In the genomic region with DNA sequence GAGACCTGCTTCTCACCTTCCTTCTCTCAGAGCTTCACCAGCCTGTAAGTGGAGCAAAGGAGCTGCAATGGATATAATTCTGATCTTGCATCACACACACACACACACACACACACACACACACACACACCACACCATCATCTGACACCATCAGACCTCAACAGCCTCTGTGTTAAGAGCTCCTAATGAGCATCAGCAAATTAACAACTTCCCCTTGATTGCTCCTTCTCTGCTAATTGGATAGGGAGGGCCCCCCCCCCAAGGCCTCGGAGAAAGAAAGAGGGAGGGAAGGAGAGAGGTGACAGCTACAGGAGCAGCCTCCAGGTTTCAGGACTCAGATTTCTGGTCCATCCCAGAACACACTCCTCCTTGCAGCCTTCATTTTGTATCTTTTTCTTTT, we compare ENCODE assay signal across 14 mouse cellular contexts. TPM values are rescaled to one million over a fixed set of nuclear protein-coding genes. Genes with fewer than 3 reads are reported as not detected.
DNase-seq lines count a peak whose midpoint lies in the region; ATAC-seq lines count a peak whose summit lies in the region.
"Had no signal": no experiment of that assay in that cellular context is flagged by ENCODE, and none has a peak within 500 bp of the region (broad histone marks: within the 10 kb centered on the region; RNA-seq: fewer than 3 reads in every experiment).

No protein-coding gene starts in this region.

- 0% methylated on average over 1 of the region's 1 CpGs for WGBS in embryonic facial prominence, embryonic 12.5 days
- 7% methylated on average over 1 of the region's 1 CpGs for WGBS in embryonic facial prominence, embryonic 10.5 days
- 0% methylated on average over 1 of the region's 1 CpGs for WGBS in forebrain, embryonic 10.5 days
- WGBS in hindbrain, embryonic 13.5 days = 0% methylated on average over 1 of the region's 1 CpGs
- 6% methylated on average over 1 of the region's 1 CpGs for WGBS in midbrain, embryonic 16.5 days

- peaks cover 15% of the 10 kb centered on the region for H3K4me1 ChIP-seq in embryonic facial prominence, embryonic 12.5 days
- H3K4me1 ChIP-seq in embryonic facial prominence, embryonic 10.5 days = peaks cover 57% of the 10 kb centered on the region
- H3K4me1 ChIP-seq in forebrain, embryonic 10.5 days = peaks cover 52% of the 10 kb centered on the region
- peaks cover 79% of the 10 kb centered on the region for H3K4me1 ChIP-seq in hindbrain, embryonic 13.5 days (replicated peaks)
- H3K4me1 ChIP-seq in midbrain, embryonic 16.5 days (ENCODE audit: control insufficient read depth, insufficient read depth, low read length) = peaks cover 53% of the 10 kb centered on the region

- H3K36me3 ChIP-seq in embryonic facial prominence, embryonic 12.5 days = no peaks in the 10 kb centered on the region
- no peaks in the 10 kb centered on the region for H3K36me3 ChIP-seq in embryonic facial prominence, embryonic 10.5 days (replicated peaks)
- no peaks in the 10 kb centered on the region for H3K36me3 ChIP-seq in forebrain, embryonic 10.5 days (replicated peaks)
- peaks cover 13% of the 10 kb centered on the region; the same call in 1 of the 2 replicates for H3K36me3 ChIP-seq in hindbrain, embryonic 13.5 days
- no peaks in the 10 kb centered on the region for H3K36me3 ChIP-seq in midbrain, embryonic 16.5 days (ENCODE audit: control insufficient read depth, insufficient read depth, low read length)
- H3K36me3 ChIP-seq: heart, embryonic 12.5 days; lung, embryonic 15.5 days; stomach, embryonic 15.5 days had no signal

- peaks cover 73% of the 10 kb centered on the region for H3K27me3 ChIP-seq in embryonic facial prominence, embryonic 12.5 days
- H3K27me3 ChIP-seq in embryonic facial prominence, embryonic 10.5 days (replicated peaks; ENCODE audit: low read depth, poor library complexity, severe bottlenecking) = peaks cover 93% of the 10 kb centered on the region
- peaks cover 96% of the 10 kb centered on the region for H3K27me3 ChIP-seq in forebrain, embryonic 10.5 days (ENCODE audit: poor library complexity, severe bottlenecking)
- H3K27me3 ChIP-seq in hindbrain, embryonic 13.5 days = 0 out of 2 replicates have a peak, but pooled peaks cover 5% of the 10 kb centered on the region
- no peaks in the 10 kb centered on the region for H3K27me3 ChIP-seq in midbrain, embryonic 16.5 days (ENCODE audit: control insufficient read depth, insufficient read depth, low read depth, low read length)

- no peak for ATAC-seq in embryonic facial prominence, embryonic 12.5 days (ENCODE audit: insufficient number of reproducible peaks, insufficient read depth, low FRiP score, low TSS enrichment)
- ATAC-seq in hindbrain, embryonic 13.5 days (ENCODE audit: low FRiP score) = no peak
- no peak for ATAC-seq in midbrain, embryonic 16.5 days
- ATAC-seq: intestine, postnatal 0 days had no signal

- no peaks in the 10 kb centered on the region for H3K9me3 ChIP-seq in embryonic facial prominence, embryonic 12.5 days
- H3K9me3 ChIP-seq in embryonic facial prominence, embryonic 10.5 days = no peaks in the 10 kb centered on the region
- H3K9me3 ChIP-seq in forebrain, embryonic 10.5 days = no peaks in the 10 kb centered on the region; the same call in 1 of the 2 replicates
- no peaks in the 10 kb centered on the region for H3K9me3 ChIP-seq in hindbrain, embryonic 13.5 days
- no peaks in the 10 kb centered on the region for H3K9me3 ChIP-seq in midbrain, embryonic 16.5 days (replicated peaks; ENCODE audit: control insufficient read depth, low read length, poor library complexity, severe bottlenecking)
- H3K9me3 ChIP-seq: heart, embryonic 12.5 days; lung, embryonic 15.5 days; stomach, embryonic 15.5 days had no signal

- no peak overlapping the region for H3K27ac ChIP-seq in embryonic facial prominence, embryonic 12.5 days
- H3K27ac ChIP-seq in embryonic facial prominence, embryonic 10.5 days (replicated peaks) = no peak overlapping the region
- no peak overlapping the region for H3K27ac ChIP-seq in forebrain, embryonic 10.5 days
- H3K27ac ChIP-seq in hindbrain, embryonic 13.5 days = peak overlapping the region; percentile 96
- H3K27ac ChIP-seq in midbrain, embryonic 16.5 days (ENCODE audit: low read length) = peak overlapping the region; percentile 94
- H3K27ac ChIP-seq: lung, embryonic 15.5 days; stomach, embryonic 15.5 days had no signal

- H3K4me3 ChIP-seq in embryonic facial prominence, embryonic 12.5 days = peak overlapping the region; percentile 59; the same call in 1 of the 2 replicates
- no peak overlapping the region for H3K4me3 ChIP-seq in embryonic facial prominence, embryonic 10.5 days
- peak overlapping the region; percentile 75; the same call in 1 of the 2 replicates for H3K4me3 ChIP-seq in forebrain, embryonic 10.5 days
- peak overlapping the region; percentile 78 for H3K4me3 ChIP-seq in hindbrain, embryonic 13.5 days
- H3K4me3 ChIP-seq in midbrain, embryonic 16.5 days (ENCODE audit: low read depth, low read length) = no peak overlapping the region

- H3K4me2 ChIP-seq in embryonic facial prominence, embryonic 12.5 days (replicated peaks) = no peak overlapping the region
- H3K4me2 ChIP-seq in hindbrain, embryonic 13.5 days = peak overlapping the region; percentile 68
- H3K4me2 ChIP-seq in midbrain, embryonic 16.5 days (ENCODE audit: low read length) = peak overlapping the region; percentile 84

- no peak overlapping the region for H3K9ac ChIP-seq in embryonic facial prominence, embryonic 12.5 days
- peak overlapping the region; percentile 96 for H3K9ac ChIP-seq in hindbrain, embryonic 13.5 days
- no peak overlapping the region for H3K9ac ChIP-seq in midbrain, embryonic 16.5 days (ENCODE audit: low read depth, low read length)

- no peak for DNase-seq in embryonic facial prominence, embryonic 10.5 days (ENCODE audit: low spot score)
- no peak for DNase-seq in forebrain, embryonic 10.5 days (ENCODE audit: extremely low spot score, low spot score)
- no peak for DNase-seq in frontal cortex, adult 2 months (ENCODE audit: extremely low spot score in 1 of 2, low spot score in 1 of 2)
- DNase-seq in spleen, postnatal 14 days (ENCODE audit: low spot score in 2 of 2) = no peak
- no peak for DNase-seq in left cerebral cortex, adult 11 months (ENCODE audit: low spot score)

RNA-seq across cellular contexts. Expression of a gene that starts 0.8 kb away (rescaled TPM):
- 6.2 and 6.7 TPM in 2 replicates for polyA plus RNA-seq in embryonic facial prominence, embryonic 12.5 days (2016; fragmentation: Nextera tagmentation; extraction: Ambion mirVana)
- 3.2 and 4.9 TPM in 2 replicates for polyA plus RNA-seq in embryonic facial prominence, embryonic 10.5 days (2016; fragmentation: Nextera tagmentation; extraction: Ambion mirVana)
- polyA plus RNA-seq in forebrain, embryonic 10.5 days (2016; fragmentation: Nextera tagmentation; extraction: Ambion mirVana) = 2.2 and 2.4 TPM in 2 replicates
- polyA plus RNA-seq in hindbrain, embryonic 13.5 days (2015; fragmentation: Nextera tagmentation; extraction: Ambion mirVana) = 58.3 and 63.0 TPM in 2 replicates
- 47.9 and 53.9 TPM in 2 replicates for polyA plus RNA-seq in midbrain, embryonic 16.5 days (2015; fragmentation: Nextera tagmentation; extraction: Ambion mirVana)
- polyA plus RNA-seq in frontal cortex, adult 2 months (2012; rRNA removed) = 78.1 and 80.7 TPM in 2 replicates

RNA-seq across cellular contexts. Expression of a gene that starts 17.9 kb away (rescaled TPM):
- polyA plus RNA-seq in embryonic facial prominence, embryonic 12.5 days (2016; fragmentation: Nextera tagmentation; extraction: Ambion mirVana) = 136 and 149 TPM in 2 replicates
- polyA plus RNA-seq in embryonic facial prominence, embryonic 10.5 days (2016; fragmentation: Nextera tagmentation; extraction: Ambion mirVana) = 146 TPM in 2 replicates
- polyA plus RNA-seq in forebrain, embryonic 10.5 days (2016; fragmentation: Nextera tagmentation; extraction: Ambion mirVana) = 193 and 201 TPM in 2 replicates
- polyA plus RNA-seq in hindbrain, embryonic 13.5 days (2015; fragmentation: Nextera tagmentation; extraction: Ambion mirVana) = 97.6 and 102 TPM in 2 replicates
- 39.0 and 48.9 TPM in 2 replicates for polyA plus RNA-seq in midbrain, embryonic 16.5 days (2015; fragmentation: Nextera tagmentation; extraction: Ambion mirVana)
- 11.8 and 13.8 TPM in 2 replicates for polyA plus RNA-seq in frontal cortex, adult 2 months (2012; rRNA removed)

RNA-seq across cellular contexts. Expression of a gene that starts 32.5 kb away (rescaled TPM):
- polyA plus RNA-seq in embryonic facial prominence, embryonic 12.5 days (2016; fragmentation: Nextera tagmentation; extraction: Ambion mirVana) = 67.4 and 80.2 TPM in 2 replicates
- polyA plus RNA-seq in embryonic facial prominence, embryonic 10.5 days (2016; fragmentation: Nextera tagmentation; extraction: Ambion mirVana) = 83.3 and 89.1 TPM in 2 replicates
- polyA plus RNA-seq in forebrain, embryonic 10.5 days (2016; fragmentation: Nextera tagmentation; extraction: Ambion mirVana) = 91.5 TPM in 2 replicates
- polyA plus RNA-seq in hindbrain, embryonic 13.5 days (2015; fragmentation: Nextera tagmentation; extraction: Ambion mirVana) = 134 and 145 TPM in 2 replicates
- 86.0 and 110 TPM in 2 replicates for polyA plus RNA-seq in midbrain, embryonic 16.5 days (2015; fragmentation: Nextera tagmentation; extraction: Ambion mirVana)
- 189 and 197 TPM in 2 replicates for polyA plus RNA-seq in frontal cortex, adult 2 months (2012; rRNA removed)

RNA-seq across cellular contexts. Expression of a gene that starts 35.9 kb away (rescaled TPM):
- not detected in 2 replicates for polyA plus RNA-seq in embryonic facial prominence, embryonic 12.5 days (2016; fragmentation: Nextera tagmentation; extraction: Ambion mirVana)
- not detected in 2 replicates for polyA plus RNA-seq in embryonic facial prominence, embryonic 10.5 days (2016; fragmentation: Nextera tagmentation; extraction: Ambion mirVana)
- polyA plus RNA-seq in forebrain, embryonic 10.5 days (2016; fragmentation: Nextera tagmentation; extraction: Ambion mirVana) = not detected in 2 replicates
- polyA plus RNA-seq in hindbrain, embryonic 13.5 days (2015; fragmentation: Nextera tagmentation; extraction: Ambion mirVana) = not detected in 2 replicates
- not detected in 2 replicates for polyA plus RNA-seq in midbrain, embryonic 16.5 days (2015; fragmentation: Nextera tagmentation; extraction: Ambion mirVana)
- 1.00 TPM in 1 of 2 replicates, not detected in the other for polyA plus RNA-seq in frontal cortex, adult 2 months (2012; rRNA removed)
- polyA plus RNA-seq: activated CD4-positive, CD25-positive, alpha-beta regulatory T cell, adult 4 months; heart, embryonic 12.5 days; liver, embryonic 11.5 days; lung, embryonic 15.5 days; stomach, embryonic 15.5 days had no signal

RNA-seq across cellular contexts. Expression of a gene that starts 47.9 kb away (rescaled TPM):
- 0.34 and 0.54 TPM in 2 replicates for polyA plus RNA-seq in embryonic facial prominence, embryonic 12.5 days (2016; fragmentation: Nextera tagmentation; extraction: Ambion mirVana)
- 0.42 and 0.55 TPM in 2 replicates for polyA plus RNA-seq in embryonic facial prominence, embryonic 10.5 days (2016; fragmentation: Nextera tagmentation; extraction: Ambion mirVana)
- polyA plus RNA-seq in forebrain, embryonic 10.5 days (2016; fragmentation: Nextera tagmentation; extraction: Ambion mirVana) = 0.38 and 0.54 TPM in 2 replicates
- 1.6 and 2.1 TPM in 2 replicates for polyA plus RNA-seq in hindbrain, embryonic 13.5 days (2015; fragmentation: Nextera tagmentation; extraction: Ambion mirVana)
- 1.4 and 1.7 TPM in 2 replicates for polyA plus RNA-seq in midbrain, embryonic 16.5 days (2015; fragmentation: Nextera tagmentation; extraction: Ambion mirVana)
- polyA plus RNA-seq in frontal cortex, adult 2 months (2012; rRNA removed) = 52.2 and 56.5 TPM in 2 replicates

Comparison
In these comparisons a context has a peak if more than half of its experiments do, and no peak if none do; other contexts are left out.
1. H3K4me3 ChIP-seq: peak in embryonic facial prominence, embryonic 12.5 days (single experiment), forebrain, embryonic 10.5 days (single experiment) and hindbrain, embryonic 13.5 days (single experiment); none in embryonic facial prominence, embryonic 10.5 days (single experiment) and midbrain, embryonic 16.5 days (single experiment).
2. H3K27ac ChIP-seq: peak in hindbrain, embryonic 13.5 days (single experiment) and midbrain, embryonic 16.5 days (single experiment); none in embryonic facial prominence, embryonic 12.5 days (single experiment), embryonic facial prominence, embryonic 10.5 days (single experiment) and forebrain, embryonic 10.5 days (single experiment).